Mouse (Mus musculus) neural tube, embryonic 15.5 days (tissue): Measurements from ENCODE around the gene Mex3d. TPM values are rescaled to one million over a fixed set of nuclear protein-coding genes. Genes with fewer than 3 reads are reported as not detected.
A peak's percentile ranks its signal among the peaks of the same experiment; 100 is the strongest.

ENCODE experiments used
- ATAC-seq: fragments of 200-750 bp; cut with Nextera tagmentation; 2 replicates; pipeline ENCODE4 v1.8.0; 2017; ENCODE audit warnings: mild to moderate bottlenecking, moderate TSS enrichment, moderate library complexity; ENCODE audit not compliant: low FRiP score
- H3K27ac ChIP-seq: fragments of 300-500 bp; sonication (generic); replicated peaks from 2 replicates; pipeline ENCODE4 v1.5.1; 2015; ENCODE audit warnings: mild to moderate bottlenecking, inconsistent platforms
- H3K27me3 ChIP-seq: fragments of 300-500 bp; sonication (generic); replicated peaks from 2 replicates; pipeline ENCODE4 v1.6.1; 2015; ENCODE audit warnings: inconsistent platforms
- H3K36me3 ChIP-seq: fragments of 300-500 bp; sonication (generic); 2 replicates; pipeline ENCODE4 v1.6.1; 2015; ENCODE audit warnings: inconsistent platforms
- H3K4me1 ChIP-seq: fragments of 300-500 bp; sonication (generic); 2 replicates; pipeline ENCODE4 v1.6.1; 2015; ENCODE audit warnings: inconsistent platforms
- H3K4me2 ChIP-seq: fragments of 300-500 bp; sonication (generic); 2 replicates; pipeline ENCODE4 v1.6.1; 2015; ENCODE audit warnings: inconsistent platforms, mild to moderate bottlenecking, moderate library complexity
- H3K4me3 ChIP-seq: fragments of 300-500 bp; sonication (generic); replicated peaks from 2 replicates; pipeline ENCODE4 v1.5.1; 2015; ENCODE audit warnings: mild to moderate bottlenecking, inconsistent platforms
- H3K9ac ChIP-seq: fragments of 300-500 bp; sonication (generic); replicated peaks from 2 replicates; pipeline ENCODE4 v1.6.1; 2015; ENCODE audit warnings: mild to moderate bottlenecking, inconsistent platforms
- H3K9me3 ChIP-seq: fragments of 300-500 bp; sonication (generic); replicated peaks from 2 replicates; pipeline ENCODE4 v1.6.1; 2016; ENCODE audit warnings: inconsistent platforms
- WGBS: fragments of 180-500 bp; shearing (Covaris S2); methylation state at CpG from one replicate; pipeline ENCODE4 v1.1.7; 2015; ENCODE audit warnings: mixed read lengths; 5-methylcytosine and 5-hydroxymethylcytosine counted together
- polyA plus RNA-seq: library from polyadenylated mRNA; unstranded; fragments of >200 nt; fragmentation: Nextera tagmentation; extraction: Ambion mirVana; gene quantifications from 2 replicates; pipeline ENCODE4 v1.2.1, GENCODE M21; 2015

Gene Mex3d
- polyA plus RNA-seq, 1 experiment from 2014 or later: 14.0 TPM

DNA sequence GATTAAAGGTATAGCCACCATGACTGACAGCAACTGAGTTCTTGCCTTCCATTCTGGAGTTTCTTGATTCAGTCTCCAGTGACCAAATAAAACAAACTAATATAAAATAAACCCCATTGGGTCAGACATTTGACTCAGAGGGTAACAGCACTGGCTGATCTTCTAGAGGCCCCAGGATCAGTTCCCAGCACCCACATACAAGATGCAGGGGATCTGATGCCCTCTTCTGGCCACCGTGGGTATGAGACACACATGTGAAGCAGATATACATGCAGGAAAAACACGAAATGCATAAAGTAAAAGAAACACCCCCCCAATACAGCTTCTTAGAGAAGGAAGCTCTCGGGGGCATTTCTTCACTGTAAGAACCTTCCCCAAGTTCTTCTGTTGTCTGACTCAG, 37.6 kb upstream of the Mex3d start:
- H3K4me2 ChIP-seq: no peak overlapping the region

DNA sequence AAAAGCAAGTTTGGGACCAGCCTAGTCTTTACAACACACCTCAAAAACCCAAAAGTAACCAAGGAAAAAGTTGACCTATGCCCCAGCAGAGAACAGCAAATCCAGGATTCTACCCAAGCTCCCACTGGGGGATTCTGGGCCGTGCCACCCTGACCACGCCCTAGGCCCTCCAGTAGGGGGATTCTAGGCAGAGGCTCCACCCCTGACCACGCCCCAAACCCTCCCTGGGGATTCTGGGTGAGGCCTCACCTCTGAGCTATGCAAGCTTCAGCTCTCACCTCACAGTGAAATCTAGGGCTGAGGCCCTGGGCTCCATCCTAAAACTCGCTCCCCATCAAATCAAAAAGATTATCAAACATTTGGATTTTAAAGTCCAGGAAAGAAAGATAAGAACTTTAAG, 36.1 kb upstream of the Mex3d start:
- Histone ChIP-seq H3K9me3 (no peaks in the 10 kb centered on the region), H3K4me2 (no peak overlapping the region), H3K9ac (no peak overlapping the region), H3K27me3 (no peaks in the 10 kb centered on the region), H3K27ac (no peak overlapping the region), H3K4me3 (no peak overlapping the region), H3K36me3 (peaks cover 69% of the 10 kb centered on the region), H3K4me1 (peaks cover 30% of the 10 kb centered on the region)
- no peak for ATAC-seq
- 56% methylated on average over 4 of the region's 4 CpGs for WGBS

More for the DNA sequence above, 37.6 kb upstream of the Mex3d start:
- Histone ChIP-seq H3K36me3 (peaks cover 67% of the 10 kb centered on the region), H3K27me3 (no peaks in the 10 kb centered on the region), H3K4me1 (peaks cover 19% of the 10 kb centered on the region; the same call in 1 of the 2 replicates), H3K27ac (no peak overlapping the region), H3K9ac (no peak overlapping the region), H3K4me3 (no peak overlapping the region), H3K9me3 (no peaks in the 10 kb centered on the region)
- WGBS: 95% methylated on average over 3 of the region's 3 CpGs
- no peak for ATAC-seq

DNA sequence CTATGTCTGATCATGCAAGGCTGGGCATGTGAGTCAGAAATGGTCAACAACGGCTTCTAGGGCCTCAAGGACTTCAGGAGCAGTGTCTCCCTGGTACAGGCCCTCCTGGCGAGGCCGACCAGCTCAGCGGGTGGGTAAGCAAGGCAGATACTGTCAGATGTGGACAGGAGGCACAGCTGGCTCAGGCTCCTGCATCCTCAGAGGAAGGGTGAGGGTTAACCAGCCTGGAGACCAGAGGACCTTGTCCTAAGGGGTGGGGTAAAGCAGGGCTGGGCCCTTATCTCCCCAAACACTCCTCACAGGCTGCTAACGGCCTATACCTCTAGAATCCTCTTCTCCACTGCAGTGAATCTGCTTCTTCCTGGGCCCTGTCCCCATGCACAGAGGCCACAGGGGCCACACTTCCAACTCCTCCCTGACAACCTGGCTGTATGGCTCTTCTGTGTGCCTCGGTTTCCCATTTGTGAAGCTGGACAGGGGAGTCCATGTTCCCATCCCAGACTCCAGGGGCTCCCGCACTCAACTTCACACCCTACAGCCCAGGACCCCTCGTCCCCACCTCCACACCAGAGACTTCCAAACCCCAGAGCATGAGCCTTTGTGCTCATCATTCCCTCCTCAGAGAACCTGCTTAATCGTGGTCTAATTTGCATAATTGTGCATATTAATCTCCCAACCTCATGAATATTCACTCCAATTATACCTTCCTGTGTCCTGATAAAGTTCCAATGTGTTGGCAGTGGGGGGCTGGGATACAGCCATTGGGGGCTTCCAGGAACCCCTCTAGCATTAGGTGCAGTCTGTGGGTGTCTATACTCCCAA, 34.4 kb upstream of the Mex3d start:
- Histone ChIP-seq H3K4me1 (peaks cover 33% of the 10 kb centered on the region), H3K9me3 (no peaks in the 10 kb centered on the region), H3K36me3 (peaks cover 71% of the 10 kb centered on the region), H3K4me2 (no peak overlapping the region), H3K27ac (peak overlapping the region; percentile 10; the same call in 1 of the 2 replicates), H3K9ac (no peak overlapping the region), H3K27me3 (no peaks in the 10 kb centered on the region), H3K4me3 (no peak overlapping the region)
- ATAC-seq: no peak
- 74% methylated on average over 9 of the region's 9 CpGs for WGBS

DNA sequence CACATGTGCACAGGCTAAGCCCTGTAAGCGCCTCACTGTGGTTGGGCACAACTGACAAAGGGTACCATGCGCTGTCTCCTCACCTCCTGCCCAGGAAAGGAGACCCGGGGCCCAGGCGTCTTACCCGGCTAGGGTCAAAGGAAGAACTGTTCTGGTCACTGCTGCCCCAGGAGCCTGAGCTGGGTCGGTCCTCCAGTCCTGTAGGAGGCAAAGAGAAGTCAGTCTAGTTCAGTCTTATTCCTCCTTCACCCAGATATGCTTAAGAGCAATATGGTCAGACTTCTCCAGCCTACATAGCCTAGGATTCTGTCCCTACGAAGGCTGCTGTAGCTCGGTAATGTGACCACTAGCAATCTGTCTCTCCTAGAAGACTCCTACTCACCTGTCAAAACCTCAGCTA, 33.7 kb upstream of the Mex3d start:
- Histone ChIP-seq H3K4me2 (no peak overlapping the region), H3K9ac (no peak overlapping the region), H3K36me3 (peaks cover 71% of the 10 kb centered on the region), H3K27ac (0 out of 2 replicates have a peak overlapping the region, but pooled peaks have one; percentile 10), H3K27me3 (no peaks in the 10 kb centered on the region), H3K4me1 (peaks cover 33% of the 10 kb centered on the region), H3K9me3 (no peaks in the 10 kb centered on the region), H3K4me3 (no peak overlapping the region)
- no peak for ATAC-seq
- 95% methylated on average over 8 of the region's 8 CpGs for WGBS

DNA sequence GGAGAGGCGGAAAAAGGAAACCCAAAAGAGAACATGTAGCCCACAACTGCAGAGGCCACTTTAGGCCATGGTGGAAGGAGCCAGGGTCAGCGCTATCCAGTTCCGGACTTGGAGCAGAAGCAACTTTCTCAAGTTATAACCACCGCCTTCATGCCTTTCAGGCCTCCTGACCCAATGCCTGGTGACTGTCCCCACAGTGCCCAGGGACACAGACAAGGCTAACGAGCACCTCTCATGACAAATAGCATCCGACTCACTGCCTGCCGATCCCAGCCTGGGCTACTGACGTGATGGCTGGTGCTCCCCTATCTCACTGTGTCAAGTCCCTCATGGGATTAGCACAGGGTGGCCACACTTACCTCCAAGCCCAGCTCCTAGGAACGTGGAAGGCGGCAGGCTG, 33.3 kb upstream of the Mex3d start:
- Histone ChIP-seq H3K9me3 (no peaks in the 10 kb centered on the region), H3K9ac (no peak overlapping the region), H3K4me1 (peaks cover 33% of the 10 kb centered on the region), H3K4me2 (no peak overlapping the region), H3K36me3 (peaks cover 71% of the 10 kb centered on the region), H3K27ac (no peak overlapping the region), H3K4me3 (no peak overlapping the region), H3K27me3 (no peaks in the 10 kb centered on the region)
- no peak for ATAC-seq
- 92% methylated on average over 10 of the region's 10 CpGs for WGBS

DNA sequence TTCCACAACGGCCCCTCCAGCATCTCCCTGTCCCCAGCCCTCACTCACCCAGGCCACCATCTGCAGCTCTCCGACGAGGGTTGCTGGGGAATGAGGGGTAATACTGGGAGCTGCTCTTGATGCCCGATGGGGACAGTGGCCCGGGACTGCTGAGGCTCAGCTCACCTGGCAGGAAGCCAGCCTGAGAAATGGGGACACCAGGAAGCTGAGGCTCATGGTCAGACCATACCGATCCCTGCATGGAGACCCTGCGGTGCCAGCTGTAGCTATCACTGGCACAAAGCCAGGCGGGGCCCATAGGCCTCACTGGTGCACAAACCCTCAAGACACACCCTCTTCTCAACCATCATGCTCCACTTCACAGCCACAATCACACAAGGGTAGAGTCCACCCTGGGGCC, 32.0 kb upstream of the Mex3d start:
- Histone ChIP-seq H3K4me1 (peaks cover 33% of the 10 kb centered on the region), H3K27ac (no peak overlapping the region), H3K9ac (no peak overlapping the region), H3K36me3 (peaks cover 72% of the 10 kb centered on the region), H3K4me3 (no peak overlapping the region), H3K4me2 (no peak overlapping the region), H3K9me3 (no peaks in the 10 kb centered on the region), H3K27me3 (no peaks in the 10 kb centered on the region)
- WGBS: 44% methylated on average over 8 of the region's 8 CpGs
- no peak for ATAC-seq

DNA sequence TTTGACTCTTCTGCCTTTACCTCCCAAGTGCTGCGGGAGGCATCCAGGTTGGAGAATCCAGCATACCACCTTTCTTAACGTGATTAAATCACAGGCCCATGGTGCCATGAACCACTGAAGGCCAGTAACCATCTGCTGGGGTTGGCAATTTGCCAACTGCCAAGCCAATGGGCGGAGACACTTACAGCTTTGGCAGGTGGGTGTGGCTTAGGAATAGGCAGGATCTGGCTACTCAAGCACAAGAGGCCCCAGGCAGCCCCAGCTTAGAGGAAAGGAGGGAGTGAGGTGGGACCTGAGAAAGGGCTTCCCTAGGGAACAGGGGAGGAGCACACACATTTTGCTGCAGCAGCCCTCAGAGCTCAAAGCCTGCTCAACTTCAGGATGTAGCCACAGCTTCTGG, 30.9 kb upstream of the Mex3d start:
- no peak for ATAC-seq
- Histone ChIP-seq H3K4me3 (no peak overlapping the region), H3K4me2 (no peak overlapping the region), H3K27ac (no peak overlapping the region), H3K36me3 (peaks cover 83% of the 10 kb centered on the region), H3K9me3 (no peaks in the 10 kb centered on the region), H3K27me3 (no peaks in the 10 kb centered on the region), H3K9ac (no peak overlapping the region), H3K4me1 (peaks cover 30% of the 10 kb centered on the region)
- 40% methylated on average over 3 of the region's 3 CpGs for WGBS

DNA sequence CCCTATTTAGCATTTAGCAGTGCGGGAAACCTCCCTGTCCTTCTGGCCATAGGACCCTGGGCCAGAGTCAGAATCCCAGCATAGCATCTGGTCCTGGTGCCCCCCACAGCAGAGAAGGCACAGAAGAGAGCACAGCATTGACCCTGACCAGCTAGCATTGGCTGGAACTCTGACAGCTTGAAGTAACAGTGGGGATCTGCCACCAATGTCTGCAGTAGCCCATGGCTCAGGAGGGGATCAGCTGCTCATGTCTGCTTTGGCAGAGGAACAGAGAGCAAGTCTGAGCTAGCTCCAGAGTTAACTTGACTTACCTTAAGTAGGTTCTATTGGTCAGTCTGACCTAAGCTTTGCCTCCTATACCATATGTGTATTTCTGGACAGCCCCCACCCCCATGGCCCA, 30.4 kb upstream of the Mex3d start:
- ATAC-seq: no peak
- peaks cover 25% of the 10 kb centered on the region for H3K4me1 ChIP-seq
- peaks cover 87% of the 10 kb centered on the region for H3K36me3 ChIP-seq
- H3K9ac ChIP-seq: no peak overlapping the region
- H3K4me3 ChIP-seq: no peak overlapping the region
- H3K4me2 ChIP-seq: no peak overlapping the region
- H3K9me3 ChIP-seq: no peaks in the 10 kb centered on the region
- no peaks in the 10 kb centered on the region for H3K27me3 ChIP-seq
- 85% methylated on average over 1 of the region's 1 CpGs for WGBS
- H3K27ac ChIP-seq: no peak overlapping the region

DNA sequence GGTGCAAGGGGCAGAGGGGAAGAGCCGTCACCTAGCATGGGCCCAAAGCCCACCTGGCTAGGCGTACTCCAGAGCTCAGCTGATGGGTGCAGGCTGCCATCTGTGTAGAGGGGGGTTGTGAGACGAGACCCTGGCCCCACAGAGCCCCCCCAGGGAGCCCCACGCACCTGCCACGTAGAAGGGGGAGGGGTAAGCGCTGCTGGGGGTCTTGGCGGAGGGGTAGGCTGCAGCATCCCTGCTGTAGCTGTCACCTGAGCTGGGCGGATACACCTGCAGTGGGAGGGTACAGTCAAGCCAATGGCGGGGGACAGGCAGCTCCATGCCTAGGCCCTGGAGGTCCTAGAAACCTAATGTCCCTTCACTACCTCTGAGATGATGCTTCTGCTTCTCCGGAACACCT, 29.9 kb upstream of the Mex3d start:
- peaks cover 92% of the 10 kb centered on the region for H3K36me3 ChIP-seq
- WGBS: 83% methylated on average over 10 of the region's 10 CpGs
- no peak overlapping the region for H3K4me2 ChIP-seq
- no peak overlapping the region for H3K9ac ChIP-seq
- peaks cover 20% of the 10 kb centered on the region for H3K4me1 ChIP-seq
- no peaks in the 10 kb centered on the region for H3K9me3 ChIP-seq
- no peak overlapping the region for H3K4me3 ChIP-seq
- H3K27me3 ChIP-seq: no peaks in the 10 kb centered on the region
- no peak for ATAC-seq
- no peak overlapping the region for H3K27ac ChIP-seq

DNA sequence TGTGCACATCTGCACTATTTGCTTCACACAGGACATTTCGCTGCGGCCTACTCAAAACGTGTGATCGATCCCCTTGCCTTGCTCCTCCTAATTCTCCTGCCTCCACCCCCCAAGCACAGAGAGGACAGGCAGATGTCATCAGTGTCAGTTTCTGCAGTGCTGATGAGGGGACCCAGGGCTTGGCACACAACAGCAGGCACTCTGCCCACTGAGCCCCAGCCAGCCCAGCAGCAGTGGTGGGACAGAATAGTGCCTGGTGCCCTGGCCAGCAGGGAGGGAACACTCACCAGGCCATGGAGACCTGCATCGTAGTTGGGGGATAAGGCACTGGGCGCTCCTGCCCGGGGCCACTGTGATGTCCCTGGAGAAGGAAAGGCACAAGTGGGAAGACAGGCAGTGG, 28.1 kb upstream of the Mex3d start:
- no peak overlapping the region for H3K27ac ChIP-seq
- H3K36me3 ChIP-seq: peaks cover 99% of the 10 kb centered on the region
- no peaks in the 10 kb centered on the region for H3K27me3 ChIP-seq
- ATAC-seq: no peak
- peaks cover 14% of the 10 kb centered on the region for H3K4me1 ChIP-seq
- no peaks in the 10 kb centered on the region for H3K9me3 ChIP-seq
- no peak overlapping the region for H3K4me2 ChIP-seq
- WGBS: 97% methylated on average over 7 of the region's 7 CpGs
- no peak overlapping the region for H3K9ac ChIP-seq
- no peak overlapping the region for H3K4me3 ChIP-seq

DNA sequence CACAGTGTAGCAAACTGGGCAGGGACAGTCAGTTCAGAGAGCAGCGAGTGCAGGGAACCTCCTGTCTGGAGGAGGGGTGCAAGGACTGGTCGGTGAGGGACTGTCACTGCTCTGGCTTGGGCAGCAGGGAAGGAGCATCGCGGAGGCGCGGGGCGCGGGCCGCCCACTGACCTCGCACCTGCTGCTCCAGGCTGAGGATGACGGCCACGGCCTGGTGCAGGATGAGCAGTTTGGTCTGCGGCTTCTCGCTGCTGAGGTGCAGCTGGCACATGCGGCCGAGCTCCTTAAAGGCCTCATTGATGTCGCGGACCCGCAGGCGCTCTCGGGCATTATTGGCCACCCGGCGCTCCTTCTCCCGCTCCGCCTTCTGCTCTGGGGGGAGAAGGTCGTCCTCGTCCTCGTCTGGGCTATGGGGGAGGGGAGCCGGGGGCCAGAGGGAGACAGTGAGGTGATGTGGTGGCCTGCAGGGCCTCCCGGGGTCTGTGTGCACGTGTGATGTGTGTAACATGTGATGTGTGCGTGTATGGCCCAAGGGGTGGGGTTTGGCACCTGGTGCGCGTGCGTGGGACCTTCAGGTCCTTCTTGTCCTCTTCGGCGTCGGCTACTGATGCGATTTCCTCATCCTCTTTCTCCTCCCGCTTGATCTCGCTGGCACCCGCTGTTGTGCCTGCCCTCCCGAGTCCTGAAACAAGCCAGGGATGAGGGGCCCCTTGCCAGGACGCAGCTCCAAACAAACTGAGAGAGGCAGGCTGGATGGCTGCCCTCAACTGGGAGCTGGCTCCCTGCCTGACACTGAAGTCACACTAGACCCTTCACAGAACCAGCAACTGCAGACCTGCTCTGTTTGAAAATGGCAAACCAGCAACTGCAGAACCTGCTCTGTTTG, 25.4 kb upstream of the Mex3d start:
- ATAC-seq: peak; percentile 38; the same call in 1 of the 2 replicates
- no peaks in the 10 kb centered on the region for H3K4me1 ChIP-seq
- H3K9me3 ChIP-seq: no peaks in the 10 kb centered on the region
- no peak overlapping the region for H3K4me3 ChIP-seq
- WGBS: 78% methylated on average over 44 of the region's 44 CpGs
- H3K36me3 ChIP-seq: peaks cover 91% of the 10 kb centered on the region
- H3K4me2 ChIP-seq: no peak overlapping the region
- peak overlapping the region; percentile 55; the same call in 1 of the 2 replicates for H3K27ac ChIP-seq
- no peaks in the 10 kb centered on the region for H3K27me3 ChIP-seq
- H3K9ac ChIP-seq: no peak overlapping the region

DNA sequence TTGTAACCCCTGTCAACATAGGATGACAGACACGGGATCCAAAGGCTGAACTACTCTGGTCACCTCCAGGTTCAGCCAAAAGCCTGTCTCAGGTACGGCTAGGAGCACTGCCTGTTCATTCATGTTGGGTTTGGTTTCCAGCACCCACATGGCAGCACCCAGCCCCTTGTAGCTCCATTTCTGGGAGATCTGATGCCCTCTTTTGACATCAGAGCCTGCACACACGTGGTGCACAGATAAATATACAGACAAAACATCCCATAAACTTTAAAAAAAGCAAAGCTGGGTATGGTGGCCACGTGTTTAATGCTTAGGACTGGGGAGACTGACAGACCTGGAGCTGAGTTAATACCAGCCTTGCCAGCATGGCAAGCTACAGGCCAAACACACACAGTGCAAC, 20.5 kb upstream of the Mex3d start:
- WGBS: 52% methylated on average over 4 of the region's 4 CpGs
- no peak for ATAC-seq
- H3K4me3 ChIP-seq: 0 out of 2 replicates have a peak overlapping the region, but pooled peaks have one; percentile 62
- H3K4me1 ChIP-seq: peaks cover 26% of the 10 kb centered on the region
- no peak overlapping the region for H3K27ac ChIP-seq
- H3K9me3 ChIP-seq: no peaks in the 10 kb centered on the region
- peaks cover 56% of the 10 kb centered on the region for H3K36me3 ChIP-seq
- H3K9ac ChIP-seq: peak overlapping the region; percentile 78
- no peak overlapping the region for H3K4me2 ChIP-seq
- H3K27me3 ChIP-seq: no peaks in the 10 kb centered on the region
